Mouse (Mus musculus) stomach, embryonic 16.5 days (tissue): ENCODE results near the gene Cdk11b. TPM values are rescaled to one million over a fixed set of nuclear protein-coding genes. Genes with fewer than 3 reads are reported as not detected.
A peak's percentile ranks its signal among the peaks of the same experiment; 100 is the strongest.
"Not testable (repeated sequence)": the region's sequence is repeated elsewhere in the genome, so short reads cannot be mapped to it uniquely, and the experiment has no call there.

Experiments used
- ATAC-seq: fragments of 200-750 bp; cut with Nextera tagmentation; 2 replicates; pipeline ENCODE4 v1.8.0; 2017; ENCODE audit warnings: moderate number of reproducible peaks, moderate TSS enrichment; ENCODE audit not compliant: insufficient read depth, low FRiP score
- H3K27ac ChIP-seq: fragments of 300-500 bp; sonication (generic); 2 replicates; pipeline ENCODE4 v1.5.1; 2014; ENCODE audit warnings: low read length
- H3K27me3 ChIP-seq: fragments of 300-500 bp; sonication (generic); 2 replicates; pipeline ENCODE4 v1.6.1; 2014; ENCODE audit warnings: low read length, control low read depth, mixed read lengths; ENCODE audit not compliant: control insufficient read depth, insufficient read depth
- H3K36me3 ChIP-seq: fragments of 300-500 bp; sonication (generic); 2 replicates; pipeline ENCODE4 v1.6.1; 2014; ENCODE audit warnings: low read length; ENCODE audit not compliant: control insufficient read depth, insufficient read depth
- H3K4me1 ChIP-seq: fragments of 300-500 bp; sonication (generic); 2 replicates; pipeline ENCODE4 v1.6.1; 2014; ENCODE audit warnings: low read length, control low read depth, mixed read lengths; ENCODE audit not compliant: control insufficient read depth, insufficient read depth
- H3K4me2 ChIP-seq: fragments of 300-500 bp; sonication (generic); 2 replicates; pipeline ENCODE4 v1.6.1; 2014; ENCODE audit warnings: low read depth, low read length, mixed read lengths
- H3K4me3 ChIP-seq: fragments of 300-500 bp; sonication (generic); replicated peaks from 2 replicates; pipeline ENCODE4 v1.5.1; 2014; ENCODE audit warnings: mild to moderate bottlenecking, low read length
- H3K9ac ChIP-seq: fragments of 300-500 bp; sonication (generic); 2 replicates; pipeline ENCODE4 v1.6.1; 2014; ENCODE audit warnings: low read length
- H3K9me3 ChIP-seq: fragments of 300-500 bp; sonication (generic); replicated peaks from 2 replicates; pipeline ENCODE4 v1.6.1; 2016; ENCODE audit warnings: low read length, control low read depth; ENCODE audit not compliant: control insufficient read depth
- WGBS: fragments of 180-500 bp; shearing (Covaris S2); extraction: QIAGEN DNeasy Blood & Tissue Kit; methylation state at CpG from one replicate; pipeline ENCODE4 v1.1.7; 2014; 5-methylcytosine and 5-hydroxymethylcytosine counted together
- polyA plus RNA-seq: library from polyadenylated mRNA; unstranded; fragments of >200 nt; fragmentation: Nextera tagmentation; extraction: Ambion mirVana; gene quantifications from 2 replicates; pipeline ENCODE4 v1.2.1, GENCODE M21; 2015

Cdk11b gene
- polyA plus RNA-seq, 1 experiment from 2014 or later = 55.7 TPM

GRCm38 (mm10) chr4:155669598-155670075, 45.0 kb downstream of the Cdk11b start:
- H3K9ac ChIP-seq = peak overlapping the region; percentile 59
- H3K9me3 ChIP-seq = no peaks in the 10 kb centered on the region
- peak overlapping the region; percentile 57 for H3K4me2 ChIP-seq
- peak overlapping the region; percentile 20; the same call in 1 of the 2 replicates for H3K27ac ChIP-seq
- no peak for ATAC-seq
- WGBS = 2% methylated on average over 8 of the region's 8 CpGs
- peaks cover 11% of the 10 kb centered on the region for H3K4me1 ChIP-seq
- H3K4me3 ChIP-seq = peak overlapping the region; percentile 84
- no peaks in the 10 kb centered on the region for H3K27me3 ChIP-seq
- no peaks in the 10 kb centered on the region for H3K36me3 ChIP-seq

GRCm38 (mm10) chr4:155670236-155670635, 45.6 kb downstream of the Cdk11b start:
- WGBS = 68% methylated on average over 4 of the region's 4 CpGs
- H3K4me3 ChIP-seq, H3K9me3 ChIP-seq: not testable (repeated sequence)

DNA sequence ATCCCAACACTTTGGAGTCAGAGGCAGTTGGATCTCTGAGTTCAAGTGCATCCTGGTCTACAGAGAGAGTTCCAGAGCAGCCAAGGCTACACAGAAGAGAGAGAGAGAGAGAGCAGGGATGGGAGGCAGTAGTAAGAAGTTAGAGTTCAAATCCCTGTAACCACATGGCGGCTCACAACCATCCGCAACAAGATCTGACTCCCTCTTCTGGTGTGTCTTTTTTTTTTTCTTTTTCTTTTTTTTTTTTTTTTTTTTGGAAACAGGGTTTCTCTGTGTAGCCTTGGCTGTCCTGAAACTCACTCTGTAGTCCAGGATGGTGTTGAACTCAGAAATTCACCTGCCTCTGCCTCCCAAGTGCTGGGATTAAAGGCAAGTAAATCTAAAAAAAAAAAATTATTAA, 47.4 kb downstream of the Cdk11b start:
- Histone ChIP-seq H3K4me3 (no peak overlapping the region), H3K4me1 (peaks cover 11% of the 10 kb centered on the region), H3K27me3 (no peaks in the 10 kb centered on the region), H3K36me3 (no peaks in the 10 kb centered on the region), H3K9me3 (no peaks in the 10 kb centered on the region), H3K4me2 (no peak overlapping the region), H3K27ac (no peak overlapping the region), H3K9ac (no peak overlapping the region)
- no peak for ATAC-seq
- WGBS = 53% methylated on average over 2 of the region's 2 CpGs

More at GRCm38 (mm10) chr4:155670236-155670635, 45.6 kb downstream of the Cdk11b start:
- not testable (repeated sequence) for H3K27ac ChIP-seq, H3K36me3 ChIP-seq, H3K9ac ChIP-seq, ATAC-seq, H3K4me2 ChIP-seq, H3K27me3 ChIP-seq
- peaks cover 11% of the 10 kb centered on the region for H3K4me1 ChIP-seq

DNA sequence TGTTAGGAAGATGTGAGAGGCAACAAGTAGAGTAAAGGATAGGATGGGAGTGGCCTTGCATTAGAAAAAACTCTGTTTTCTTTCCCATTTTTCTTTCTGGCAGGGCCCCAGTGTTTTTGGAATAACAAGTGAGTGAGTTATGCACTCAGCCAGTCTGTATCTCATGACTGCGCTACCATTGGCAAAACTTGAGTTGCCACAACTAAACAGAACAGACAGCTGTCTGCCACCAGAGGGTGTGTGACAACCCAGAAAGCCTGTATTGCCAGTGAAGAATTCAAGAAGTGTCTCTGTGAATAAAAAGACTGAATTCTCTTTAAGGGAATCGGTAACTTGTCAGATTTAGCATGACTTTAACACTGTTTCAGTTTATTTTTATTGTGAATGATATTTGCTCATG, 51.3 kb downstream of the Cdk11b start:
- Histone ChIP-seq H3K36me3 (no peaks in the 10 kb centered on the region), H3K4me1 (no peaks in the 10 kb centered on the region), H3K4me3 (no peak overlapping the region), H3K27ac (no peak overlapping the region), H3K27me3 (no peaks in the 10 kb centered on the region), H3K4me2 (no peak overlapping the region), H3K9ac (no peak overlapping the region), H3K9me3 (no peaks in the 10 kb centered on the region)
- 79% methylated on average over 2 of the region's 2 CpGs for WGBS
- ATAC-seq = no peak

DNA sequence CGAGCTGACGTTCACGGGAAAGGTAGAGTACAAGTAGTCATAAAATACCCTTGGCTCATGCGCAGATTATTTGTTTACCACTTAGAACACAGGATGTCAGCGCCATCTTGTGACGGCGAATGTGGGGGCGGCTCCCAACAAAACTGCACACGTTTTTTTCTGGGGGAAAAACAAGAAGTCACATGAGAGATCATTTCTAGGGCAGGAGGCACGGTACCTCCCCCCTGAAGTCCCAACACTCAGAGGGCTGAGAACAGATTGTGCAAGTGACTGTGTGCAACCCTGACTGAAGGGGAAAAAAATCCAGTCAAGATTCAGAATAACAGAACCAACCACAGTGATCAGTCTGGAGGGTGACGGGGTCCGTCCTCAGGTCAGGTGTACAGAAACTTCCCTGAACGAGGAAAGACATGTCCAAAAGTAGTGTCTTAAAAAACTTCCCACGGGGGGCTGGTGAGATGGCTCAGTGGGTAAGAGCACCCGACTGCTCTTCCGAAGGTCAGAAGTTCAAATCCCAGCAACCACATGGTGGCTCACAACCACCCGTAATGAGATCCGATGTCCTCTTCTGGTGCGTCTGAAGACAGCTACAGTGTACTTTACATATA, 59.1 kb downstream of the Cdk11b start:
- H3K4me1 ChIP-seq, H3K36me3 ChIP-seq, H3K4me2 ChIP-seq, H3K9ac ChIP-seq, H3K4me3 ChIP-seq, H3K9me3 ChIP-seq, H3K27ac ChIP-seq, ATAC-seq, H3K27me3 ChIP-seq: not testable (repeated sequence)
- WGBS = 86% methylated on average over 15 of the region's 19 CpGs

- H3K4me1 ChIP-seq, H3K36me3 ChIP-seq, H3K4me3 ChIP-seq, H3K9ac ChIP-seq, H3K9me3 ChIP-seq, ATAC-seq, H3K27me3 ChIP-seq, H3K4me2 ChIP-seq: not testable (repeated sequence)
- 74% methylated on average over 4 of the region's 4 CpGs for WGBS
- H3K27ac ChIP-seq = peak overlapping the region; percentile 60
Observed at GRCm38 (mm10) chr4:155687764-155688163, 63.1 kb downstream of the Cdk11b start.

DNA sequence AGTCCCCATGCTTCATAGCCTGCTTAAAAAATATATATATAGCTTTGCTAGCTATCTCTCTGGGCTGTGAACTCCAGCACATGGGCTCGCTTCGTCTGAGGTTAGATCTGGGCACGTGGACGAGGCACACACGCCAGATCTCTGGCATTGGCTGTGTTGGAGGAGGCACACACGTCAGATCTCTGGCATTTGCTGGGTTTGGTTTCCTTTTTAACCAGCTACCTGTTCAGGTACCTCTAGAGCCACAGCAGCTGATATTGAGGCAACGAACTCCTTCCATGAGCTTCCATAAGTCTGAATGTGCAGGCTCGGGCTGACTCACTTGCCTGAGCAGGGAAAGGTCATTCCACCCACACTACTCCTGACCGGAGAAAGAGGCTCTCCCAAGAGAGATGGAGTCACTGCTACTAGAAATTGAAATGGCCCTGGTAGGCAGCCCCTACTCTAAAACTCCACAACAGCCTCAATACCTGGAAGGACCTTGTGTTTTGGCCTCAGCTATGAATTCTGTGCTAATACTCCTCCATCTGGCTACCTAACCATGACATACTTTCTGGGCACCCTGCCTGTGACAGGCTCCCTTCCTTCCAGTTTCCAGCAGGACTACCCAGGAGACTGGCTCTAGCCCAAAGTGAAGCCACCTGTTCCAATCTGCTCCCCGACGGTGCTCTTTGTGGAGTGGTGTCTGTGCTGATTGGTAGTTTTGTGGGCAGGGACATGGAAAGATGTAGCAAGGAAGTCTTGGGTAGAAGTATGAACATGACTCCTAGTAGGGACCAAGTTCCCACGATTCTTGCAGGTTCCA, 66.1 kb downstream of the Cdk11b start:
- no peak for ATAC-seq
- H3K4me3 ChIP-seq = no peak overlapping the region
- no peak overlapping the region for H3K4me2 ChIP-seq
- no peak overlapping the region for H3K27ac ChIP-seq
- no peaks in the 10 kb centered on the region for H3K9me3 ChIP-seq
- H3K9ac ChIP-seq = no peak overlapping the region
- peaks cover 12% of the 10 kb centered on the region; the same call in 1 of the 2 replicates for H3K4me1 ChIP-seq
- WGBS = 77% methylated on average over 12 of the region's 12 CpGs
- no peaks in the 10 kb centered on the region for H3K27me3 ChIP-seq
- no peaks in the 10 kb centered on the region for H3K36me3 ChIP-seq

DNA sequence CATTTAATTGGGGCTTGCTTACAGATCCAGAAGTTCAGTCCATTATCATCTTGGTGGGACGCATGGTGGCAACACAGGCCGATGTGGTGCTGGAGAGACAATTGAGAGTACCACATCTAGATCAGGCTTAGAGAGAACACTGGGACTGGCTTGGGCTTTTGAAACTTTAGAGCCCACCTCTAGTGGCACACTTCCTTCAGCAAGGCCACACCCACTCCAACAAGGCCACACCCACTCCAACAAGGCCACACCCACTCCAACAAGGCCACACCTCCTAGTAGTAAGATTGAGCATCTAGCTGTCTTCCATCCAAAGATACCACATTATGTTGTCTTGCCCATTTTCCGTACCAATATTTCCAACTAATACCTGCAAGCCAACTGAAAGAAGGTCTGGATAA, 67.8 kb downstream of the Cdk11b start:
- H3K27ac ChIP-seq = no peak overlapping the region

DNA sequence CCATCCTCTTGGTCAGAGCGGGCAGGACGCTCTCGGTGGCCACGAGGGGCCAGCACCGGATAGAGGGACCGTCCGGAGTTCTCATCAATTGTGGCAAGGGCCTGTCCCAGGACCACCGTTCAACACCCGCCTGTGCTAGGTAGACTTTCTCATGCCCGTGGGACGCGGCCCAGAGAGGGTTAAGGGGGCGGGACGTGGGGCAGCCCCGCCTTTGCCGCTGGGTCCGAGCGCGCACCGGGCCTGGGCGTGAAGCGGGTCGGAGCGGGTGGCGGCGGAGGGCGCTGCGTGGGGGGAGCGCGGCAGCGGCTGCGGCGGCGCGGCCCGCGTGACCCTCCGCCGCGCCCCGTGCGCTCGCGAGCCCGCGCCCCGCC, 69.4 kb downstream of the Cdk11b start, which contains the start of gene Fndc10:
Gene Fndc10, plus strand, starts transcription at position 232 of the 371 bp plus-strand sequence.
- Histone ChIP-seq H3K9me3 (no peaks in the 10 kb centered on the region), H3K4me1 (peaks cover 20% of the 10 kb centered on the region), H3K36me3 (no peaks in the 10 kb centered on the region), H3K9ac (peak within 1 kb of the TSS; percentile 90), H3K4me3 (peak within 1 kb of the TSS; percentile 71), H3K27me3 (no peaks in the 10 kb centered on the region; the same call in 1 of the 2 replicates), H3K4me2 (peak within 1 kb of the TSS; percentile 98), H3K27ac (no peak within 1 kb of the TSS; the same call in 1 of the 2 replicates)
- WGBS = under 1% methylated on average over 41 of the region's 47 CpGs
- peak; percentile 82 for ATAC-seq

More for the DNA sequence above, 67.8 kb downstream of the Cdk11b start:
- H3K27me3 ChIP-seq = no peaks in the 10 kb centered on the region; the same call in 1 of the 2 replicates
- peaks cover 20% of the 10 kb centered on the region for H3K4me1 ChIP-seq
- ATAC-seq = no peak
- H3K36me3 ChIP-seq = no peaks in the 10 kb centered on the region
- H3K4me2 ChIP-seq = no peak overlapping the region
- H3K9me3 ChIP-seq = no peaks in the 10 kb centered on the region
- no peak overlapping the region for H3K9ac ChIP-seq
- no peak overlapping the region for H3K4me3 ChIP-seq
- WGBS = 97% methylated on average over 3 of the region's 3 CpGs
